Mouse (Mus musculus): ENCODE data around the gene Npr2. TPM values are rescaled to one million over a fixed set of nuclear protein-coding genes. Genes with fewer than 3 reads are reported as not detected.
"Not testable (repeated sequence)": the region's sequence is repeated elsewhere in the genome, so short reads cannot be mapped to it uniquely, and the experiment has no call there.

The Npr2 gene
- total and polyA plus RNA-seq, 2 experiments from 2014 or later: 9.1 to 28.2 TPM

DNA sequence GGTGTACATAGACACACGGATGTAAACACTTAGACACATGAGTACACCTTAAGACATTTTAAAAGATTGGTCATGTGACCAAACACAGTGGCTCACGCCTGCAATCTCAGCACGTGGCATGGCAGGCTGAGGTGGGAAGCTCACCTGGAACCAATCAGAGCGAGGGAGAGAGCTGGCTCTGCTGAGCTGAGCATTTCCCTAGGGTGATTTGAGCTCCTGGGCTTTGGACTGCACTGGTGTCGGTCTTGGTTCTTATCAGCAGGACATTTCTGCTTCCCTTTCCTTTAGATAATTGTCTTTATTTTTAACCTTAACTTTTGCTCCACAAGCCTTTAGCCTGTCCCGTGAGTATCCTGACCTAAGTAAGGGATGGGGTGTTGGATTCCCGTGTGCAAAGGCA lies 44.1 kb upstream of the Npr2 start:
- no peak for ATAC-seq
- Histone ChIP-seq H3K36me3 (ENCODE audit: insufficient read depth) (peaks cover 18% of the 10 kb centered on the region), H3K4me1 (ENCODE audit: insufficient read depth) (no peaks in the 10 kb centered on the region), H3K27me3 (ENCODE audit: insufficient read depth, low read length) (no peaks in the 10 kb centered on the region), H3K27ac (ENCODE audit: low read depth, low read length) (no peak overlapping the region), H3K9ac (no peak overlapping the region), H3K4me3 (ENCODE audit: low read depth, low read length) (no peak overlapping the region), H3K4me2 (ENCODE audit: low read depth) (no peak overlapping the region), H3K9me3 (ENCODE audit: low read length) (no peaks in the 10 kb centered on the region)
- DNase-seq: no peak
- no peak for TF ChIP-seq CTCF (IDR thresholded peaks at IDR 0.05; ENCODE audit: low read depth)
- WGBS: 65% methylated on average over 7 of the region's 7 CpGs

DNA sequence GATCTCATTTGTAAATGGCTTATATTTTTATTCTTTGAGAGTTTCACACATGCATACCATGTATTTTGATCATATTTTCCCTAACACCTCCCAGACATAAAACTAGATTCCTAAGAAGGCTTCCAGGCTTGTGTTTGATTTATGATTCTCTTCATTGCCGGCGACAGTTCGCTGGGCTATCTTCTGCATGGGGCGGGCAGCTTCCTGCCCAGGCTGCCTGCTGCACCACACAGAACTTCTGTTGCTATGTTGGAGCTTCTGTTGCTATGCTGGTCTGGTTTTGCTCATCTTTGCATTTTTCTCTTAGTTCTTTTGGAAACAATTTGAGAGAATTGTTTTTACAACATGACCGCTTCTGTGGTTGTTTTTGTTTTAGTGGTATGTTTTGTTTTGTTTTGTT lies 40.2 kb upstream of the Npr2 start:
- WGBS: 80% methylated on average over 5 of the region's 5 CpGs
- Histone ChIP-seq H3K27ac (ENCODE audit: low read depth, low read length) (no peak overlapping the region), H3K4me3 (ENCODE audit: low read depth, low read length) (no peak overlapping the region), H3K4me1 (ENCODE audit: insufficient read depth) (no peaks in the 10 kb centered on the region), H3K36me3 (ENCODE audit: insufficient read depth) (no peaks in the 10 kb centered on the region), H3K9ac (no peak overlapping the region), H3K27me3 (ENCODE audit: insufficient read depth, low read length) (no peaks in the 10 kb centered on the region), H3K4me2 (ENCODE audit: low read depth) (no peak overlapping the region), H3K9me3 (ENCODE audit: low read length) (no peaks in the 10 kb centered on the region)
- TF ChIP-seq CTCF (IDR thresholded peaks at IDR 0.05; ENCODE audit: low read depth): no peak
- DNase-seq (peak; percentile 17), ATAC-seq (no peak; the same call in 1 of the 2 replicates)

DNA sequence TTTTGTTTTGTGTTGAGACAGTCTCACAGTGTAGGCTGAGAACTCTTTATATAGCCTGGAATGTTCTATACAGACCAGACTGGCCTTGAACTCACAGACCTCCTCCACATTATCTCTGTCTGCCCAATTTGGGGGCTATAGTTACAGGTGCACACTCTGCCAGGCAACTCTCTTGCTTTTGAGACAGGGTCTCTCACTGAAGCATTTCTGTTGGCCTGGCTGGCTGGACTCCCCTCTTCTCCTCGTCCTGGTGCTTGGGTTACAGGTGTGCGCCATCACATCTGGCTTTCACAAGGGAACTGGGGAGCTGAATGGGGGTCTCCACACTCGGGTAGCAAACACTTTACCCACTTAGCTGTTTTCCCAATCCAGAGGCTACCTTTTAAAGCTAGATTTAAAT lies 39.8 kb upstream of the Npr2 start:
- ATAC-seq: no peak
- WGBS: 65% methylated on average over 3 of the region's 3 CpGs

DNA sequence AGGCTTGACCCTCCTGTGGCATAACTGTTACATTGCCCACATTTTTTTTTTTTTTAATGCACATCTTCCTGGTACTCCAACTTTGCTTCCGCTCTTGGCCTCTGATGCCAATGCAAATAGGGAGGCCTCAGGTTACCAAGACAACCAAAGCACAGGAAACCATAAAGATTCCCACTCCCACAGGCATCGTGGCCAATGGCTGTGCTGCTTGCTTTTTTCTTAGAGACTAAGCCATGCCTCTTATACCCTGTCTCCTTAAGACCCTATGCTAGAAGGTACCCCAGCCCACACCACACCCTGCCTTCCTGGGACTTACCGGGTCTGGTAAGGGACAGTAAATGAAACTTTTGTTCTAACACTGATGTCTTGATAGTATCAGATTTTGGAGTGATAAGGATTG lies 38.3 kb upstream of the Npr2 start:
- TF ChIP-seq CTCF (IDR thresholded peaks at IDR 0.05; ENCODE audit: low read depth): no peak
- Histone ChIP-seq H3K27ac (ENCODE audit: low read depth, low read length) (no peak overlapping the region), H3K4me3 (ENCODE audit: low read depth, low read length) (no peak overlapping the region), H3K4me1 (ENCODE audit: insufficient read depth) (no peaks in the 10 kb centered on the region), H3K36me3 (ENCODE audit: insufficient read depth) (no peaks in the 10 kb centered on the region), H3K9ac (no peak overlapping the region), H3K27me3 (ENCODE audit: insufficient read depth, low read length) (no peaks in the 10 kb centered on the region), H3K4me2 (ENCODE audit: low read depth) (no peak overlapping the region), H3K9me3 (ENCODE audit: low read length) (no peaks in the 10 kb centered on the region)
- DNase-seq (no peak), ATAC-seq (no peak)
- 59% methylated on average over 3 of the region's 3 CpGs for WGBS

More for the DNA sequence above, 39.8 kb upstream of the Npr2 start:
- no peak overlapping the region for H3K4me3 ChIP-seq (ENCODE audit: low read depth, low read length)
- no peak overlapping the region for H3K4me2 ChIP-seq (ENCODE audit: low read depth)
- no peaks in the 10 kb centered on the region for H3K36me3 ChIP-seq (ENCODE audit: insufficient read depth)
- no peaks in the 10 kb centered on the region for H3K9me3 ChIP-seq (ENCODE audit: low read length)
- DNase-seq: no peak
- H3K27me3 ChIP-seq (ENCODE audit: insufficient read depth, low read length): no peaks in the 10 kb centered on the region
- H3K9ac ChIP-seq: no peak overlapping the region
- no peak overlapping the region for H3K27ac ChIP-seq (ENCODE audit: low read depth, low read length)
- TF ChIP-seq CTCF (IDR thresholded peaks at IDR 0.05; ENCODE audit: low read depth): no peak
- no peaks in the 10 kb centered on the region for H3K4me1 ChIP-seq (ENCODE audit: insufficient read depth)

DNA sequence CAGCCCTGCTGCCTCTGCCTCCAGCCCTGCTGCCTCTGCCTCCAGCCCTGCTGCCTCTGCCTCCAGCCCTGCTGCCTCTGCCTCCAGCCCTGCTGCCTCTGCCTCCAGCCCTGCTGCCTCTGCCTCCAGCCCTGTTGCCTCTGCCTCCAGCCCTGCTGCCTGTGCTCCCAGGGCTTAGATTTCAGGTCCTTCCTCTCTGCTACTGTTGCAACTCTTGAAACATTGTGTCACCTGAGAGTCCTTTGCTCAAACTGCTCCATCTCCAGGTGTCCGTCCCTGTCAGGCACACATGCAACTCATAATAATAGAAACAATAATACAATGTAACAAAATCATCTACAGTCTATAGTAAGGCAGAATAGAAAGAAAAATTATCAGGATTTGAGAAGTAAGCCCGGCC lies 35.1 kb upstream of the Npr2 start:
- not testable (repeated sequence) for H3K9ac ChIP-seq; H3K9me3 ChIP-seq (ENCODE audit: low read length); H3K4me2 ChIP-seq (ENCODE audit: low read depth); H3K27me3 ChIP-seq (ENCODE audit: insufficient read depth, low read length); H3K4me1 ChIP-seq (ENCODE audit: insufficient read depth); H3K36me3 ChIP-seq (ENCODE audit: insufficient read depth); DNase-seq; H3K27ac ChIP-seq (ENCODE audit: low read depth, low read length); H3K4me3 ChIP-seq (ENCODE audit: low read depth, low read length); ATAC-seq
- WGBS: 82% methylated on average over 2 of the region's 2 CpGs

DNA sequence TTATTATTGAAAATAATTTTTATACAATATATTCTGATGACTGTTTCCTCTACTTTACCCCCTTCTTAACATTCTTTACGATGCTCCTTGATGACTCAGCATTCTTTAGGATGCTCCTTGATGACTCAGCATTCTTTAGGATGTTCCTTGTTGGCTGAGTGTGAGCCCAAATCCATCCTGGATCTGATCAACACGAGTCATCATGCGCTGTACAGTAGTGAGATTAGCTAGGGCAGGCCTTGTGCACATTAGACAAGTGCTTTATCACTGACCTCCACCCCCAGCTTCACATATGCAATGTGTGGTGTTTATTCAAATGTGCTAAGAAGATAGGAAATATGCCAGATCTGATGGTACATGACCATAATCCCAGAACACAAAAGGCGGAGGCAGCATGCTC lies 33.5 kb upstream of the Npr2 start:
- no peak overlapping the region for H3K9ac ChIP-seq
- no peak for DNase-seq
- H3K9me3 ChIP-seq (ENCODE audit: low read length): no peaks in the 10 kb centered on the region
- TF ChIP-seq CTCF (IDR thresholded peaks at IDR 0.05; ENCODE audit: low read depth): no peak
- no peaks in the 10 kb centered on the region for H3K4me1 ChIP-seq (ENCODE audit: insufficient read depth)
- no peaks in the 10 kb centered on the region for H3K27me3 ChIP-seq (ENCODE audit: insufficient read depth, low read length)
- no peak overlapping the region for H3K27ac ChIP-seq (ENCODE audit: low read depth, low read length)
- ATAC-seq: no peak
- WGBS: 87% methylated on average over 4 of the region's 4 CpGs
- no peak overlapping the region for H3K4me3 ChIP-seq (ENCODE audit: low read depth, low read length)
- no peaks in the 10 kb centered on the region for H3K36me3 ChIP-seq (ENCODE audit: insufficient read depth)
- no peak overlapping the region for H3K4me2 ChIP-seq (ENCODE audit: low read depth)

DNA sequence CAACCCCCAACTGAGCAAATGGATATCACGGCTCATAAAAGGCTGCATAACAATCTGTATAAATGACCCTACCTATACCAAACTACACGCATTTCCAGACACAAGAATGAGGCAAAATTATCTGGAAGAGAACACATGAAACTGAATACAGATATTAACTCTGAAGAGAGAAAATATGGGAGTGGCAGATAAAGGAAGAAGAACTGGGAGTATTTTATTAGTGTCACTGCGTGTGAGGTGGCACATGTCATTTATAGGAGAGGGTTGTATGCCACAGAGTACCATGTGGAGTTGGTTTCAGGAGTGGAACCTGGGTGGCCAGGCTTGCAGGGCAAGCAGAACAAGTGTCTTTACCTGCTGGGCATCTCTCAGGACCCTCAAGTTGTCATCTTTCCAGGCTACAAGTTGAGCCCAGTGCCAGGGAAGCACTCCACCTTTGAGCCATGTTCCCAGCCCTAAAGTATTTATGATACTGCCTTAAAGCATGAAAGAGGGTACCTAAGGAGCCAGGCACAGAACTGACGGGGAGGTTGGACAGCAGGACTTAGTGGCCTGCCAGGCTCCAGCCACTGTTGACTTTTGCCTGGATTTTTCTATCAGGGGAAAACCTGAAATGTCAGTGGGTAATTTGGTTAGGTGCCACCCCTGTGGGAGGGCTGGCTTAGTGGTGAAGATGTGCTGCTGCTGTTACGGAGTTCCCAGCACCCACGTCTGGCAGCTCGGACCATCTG lies 32.9 kb upstream of the Npr2 start:
- Histone ChIP-seq H3K36me3 (ENCODE audit: insufficient read depth) (no peaks in the 10 kb centered on the region), H3K9ac (no peak overlapping the region), H3K4me2 (ENCODE audit: low read depth) (no peak overlapping the region), H3K4me1 (ENCODE audit: insufficient read depth) (no peaks in the 10 kb centered on the region), H3K9me3 (ENCODE audit: low read length) (no peaks in the 10 kb centered on the region), H3K27me3 (ENCODE audit: insufficient read depth, low read length) (no peaks in the 10 kb centered on the region), H3K4me3 (ENCODE audit: low read depth, low read length) (no peak overlapping the region), H3K27ac (ENCODE audit: low read depth, low read length) (no peak overlapping the region)
- ATAC-seq (no peak), DNase-seq (no peak)
- WGBS: 82% methylated on average over 7 of the region's 7 CpGs
- TF ChIP-seq CTCF (IDR thresholded peaks at IDR 0.05; ENCODE audit: low read depth): no peak

Measured in forebrain, postnatal 0 days (tissue).